Mouse (Mus musculus) liver, embryonic 14.5 days (tissue): ENCODE data around the gene Wnt5a. TPM values are rescaled to one million over a fixed set of nuclear protein-coding genes. Genes with fewer than 3 reads are reported as not detected.

Experiments used
- ATAC-seq: fragments of 200-750 bp; cut with Nextera tagmentation; 2 replicates; pipeline ENCODE4 v1.8.0; 2017; ENCODE audit warnings: moderate number of reproducible peaks, mild to moderate bottlenecking, moderate library complexity; ENCODE audit not compliant: insufficient read depth
- DNase-seq, 3 experiments: peaks; one replicate each; pipeline ENCODE4 v3.0.0-alpha.2; 2012 to 2013; ENCODE audit warnings: low read depth in 3 of 3, low spot score in 3 of 3
- H3K27ac ChIP-seq: fragments of 300-500 bp; sonication (generic); 2 replicates; pipeline ENCODE4 v1.5.1; 2014; ENCODE audit warnings: moderate library complexity, mild to moderate bottlenecking, control low read depth, inconsistent platforms
- H3K27me3 ChIP-seq: fragments of 300-500 bp; sonication (generic); 2 replicates; pipeline ENCODE4 v1.6.1; 2014; ENCODE audit warnings: mild to moderate bottlenecking, low read length, moderate library complexity; ENCODE audit not compliant: control insufficient read depth, insufficient read depth
- H3K36me3 ChIP-seq: fragments of 300-500 bp; sonication (generic); replicated peaks from 2 replicates; pipeline ENCODE4 v1.6.1; 2014; ENCODE audit warnings: low read depth; ENCODE audit not compliant: control insufficient read depth, insufficient read depth
- H3K4me1 ChIP-seq, 2 experiments: fragments of 200-500 bp in 1 of 2; fragments of 300-500 bp in 1 of 2; sonication (generic) in 1 of 2; replicated peaks; 2 replicates each; pipeline ENCODE4 v1.6.1; 2012 to 2014; ENCODE audit warnings: antibody characterized with exemption in 1 of 2, inconsistent platforms in 1 of 2, low read length in 1 of 2; ENCODE audit not compliant: control insufficient read depth in 2 of 2, insufficient read depth in 2 of 2
- H3K4me2 ChIP-seq: fragments of 300-500 bp; sonication (generic); 2 replicates; pipeline ENCODE4 v1.6.1; 2014; ENCODE audit warnings: low read depth, mild to moderate bottlenecking, control low read depth, moderate library complexity
- H3K4me3 ChIP-seq, 2 experiments: fragments of 200-500 bp in 1 of 2; fragments of 300-500 bp in 1 of 2; sonication (generic) in 1 of 2; 2 replicates each; pipeline ENCODE4 v1.5.1; 2012 to 2014; ENCODE audit warnings: low read depth in 2 of 2, low read length in 2 of 2, mild to moderate bottlenecking in 2 of 2, control low read depth in 1 of 2, inconsistent platforms in 1 of 2, moderate library complexity in 1 of 2; ENCODE audit not compliant: insufficient read depth in 1 of 2
- H3K9ac ChIP-seq: fragments of 300-500 bp; sonication (generic); replicated peaks from 2 replicates; pipeline ENCODE4 v1.6.1; 2014; ENCODE audit warnings: mild to moderate bottlenecking, control low read depth, moderate library complexity
- H3K9me3 ChIP-seq: fragments of 300-500 bp; sonication (generic); 2 replicates; pipeline ENCODE4 v1.6.1; 2016; ENCODE audit warnings: low read length, mixed read lengths; ENCODE audit not compliant: control insufficient read depth
- CTCF ChIP-seq: IDR thresholded peaks from 2 replicates; pipeline ENCODE4 v1.5.1; 2016; ENCODE audit warnings: antibody characterized with exemption, low read depth, control low read depth
- EP300 ChIP-seq: IDR thresholded peaks from 2 replicates; pipeline ENCODE4 v1.6.1; 2016; ENCODE audit warnings: antibody characterized with exemption, low read depth
- WGBS: fragments of 180-500 bp; shearing (Covaris S2); extraction: QIAGEN DNeasy Blood & Tissue Kit; methylation state at CpG from one replicate; pipeline ENCODE4 v1.1.7; 2014; ENCODE audit not compliant: insufficient replicate concordance; 5-methylcytosine and 5-hydroxymethylcytosine counted together
- polyA plus RNA-seq, 2 experiments: library from polyadenylated mRNA; depleted of rRNA in 1 of 2; stranded (reverse) in 1 of 2; unstranded in 1 of 2; fragments of >200 nt; fragmentation: Nextera tagmentation in 1 of 2; extraction: Ambion mirVana in 1 of 2; gene quantifications; 2 replicates each; pipeline versions ENCODE4 v1.2.1 to v1.2.3; 2012 to 2014

Wnt5a gene
- polyA plus RNA-seq, 2 experiments = 0.10 to 0.25 TPM

GRCm38 (mm10) chr14:28514171-28514570 lies 9.6 kb downstream of the Wnt5a start:
- no peak overlapping the region for H3K4me3 ChIP-seq
- no peaks in the 10 kb centered on the region for H3K36me3 ChIP-seq
- no peaks in the 10 kb centered on the region for H3K9me3 ChIP-seq
- no peak overlapping the region for H3K27ac ChIP-seq
- DNase-seq (no peak), ATAC-seq (no peak)
- peaks cover 30% of the 10 kb centered on the region for H3K27me3 ChIP-seq
- no peaks in the 10 kb centered on the region for H3K4me1 ChIP-seq
- TF ChIP-seq EP300 = no peak
- no peak for TF ChIP-seq CTCF
- WGBS = 45% methylated on average over 2 of the region's 2 CpGs
- no peak overlapping the region for H3K9ac ChIP-seq
- no peak overlapping the region for H3K4me2 ChIP-seq

GRCm38 (mm10) chr14:28515331-28515730 lies 10.8 kb downstream of the Wnt5a start:
- H3K4me1 ChIP-seq = no peaks in the 10 kb centered on the region
- ATAC-seq (no peak), DNase-seq (no peak)
- no peak overlapping the region for H3K4me3 ChIP-seq
- no peak overlapping the region for H3K4me2 ChIP-seq
- H3K27me3 ChIP-seq = peaks cover 19% of the 10 kb centered on the region
- 52% methylated on average over 6 of the region's 6 CpGs for WGBS
- TF ChIP-seq CTCF (no peak), EP300 (no peak)
- H3K36me3 ChIP-seq = no peaks in the 10 kb centered on the region
- no peak overlapping the region for H3K9ac ChIP-seq
- H3K9me3 ChIP-seq = no peaks in the 10 kb centered on the region
- no peak overlapping the region for H3K27ac ChIP-seq

- ATAC-seq = no peak
- WGBS = 70% methylated on average over 39 of the region's 39 CpGs
- H3K9me3 ChIP-seq = no peaks in the 10 kb centered on the region
- H3K27ac ChIP-seq = no peak overlapping the region
- H3K36me3 ChIP-seq = no peaks in the 10 kb centered on the region
- no peaks in the 10 kb centered on the region for H3K4me1 ChIP-seq
- no peak overlapping the region for H3K4me3 ChIP-seq
- DNase-seq = no peak
- no peaks in the 10 kb centered on the region; the same call in 1 of the 2 replicates for H3K27me3 ChIP-seq
- TF ChIP-seq CTCF (no peak), EP300 (no peak)
- no peak overlapping the region for H3K9ac ChIP-seq
- H3K4me2 ChIP-seq = no peak overlapping the region
Measured at GRCm38 (mm10) chr14:28517631-28518560, 13.3 kb downstream of the Wnt5a start.

GRCm38 (mm10) chr14:28521106-28521505 lies 16.6 kb downstream of the Wnt5a start:
- H3K36me3 ChIP-seq = no peaks in the 10 kb centered on the region
- 37% methylated on average over 1 of the region's 1 CpGs for WGBS
- no peaks in the 10 kb centered on the region for H3K4me1 ChIP-seq
- ATAC-seq (no peak), DNase-seq (no peak)
- H3K27ac ChIP-seq = no peak overlapping the region
- H3K9me3 ChIP-seq = no peaks in the 10 kb centered on the region
- H3K4me2 ChIP-seq = no peak overlapping the region
- no peak overlapping the region for H3K9ac ChIP-seq
- TF ChIP-seq EP300 (no peak), CTCF (no peak)
- no peaks in the 10 kb centered on the region for H3K27me3 ChIP-seq
- no peak overlapping the region for H3K4me3 ChIP-seq

- WGBS = 73% methylated on average over 21 of the region's 21 CpGs
- no peak overlapping the region for H3K4me3 ChIP-seq
Measured at GRCm38 (mm10) chr14:28522611-28523010, 18.1 kb downstream of the Wnt5a start.

More at GRCm38 (mm10) chr14:28522611-28523010, 18.1 kb downstream of the Wnt5a start:
- no peak overlapping the region for H3K4me2 ChIP-seq
- no peaks in the 10 kb centered on the region for H3K9me3 ChIP-seq
- ATAC-seq = no peak
- no peaks in the 10 kb centered on the region for H3K4me1 ChIP-seq
- H3K36me3 ChIP-seq = no peaks in the 10 kb centered on the region
- H3K27me3 ChIP-seq = no peaks in the 10 kb centered on the region
- no peak overlapping the region for H3K9ac ChIP-seq
- no peak overlapping the region for H3K27ac ChIP-seq
- TF ChIP-seq CTCF (no peak), EP300 (no peak)
- DNase-seq = no peak
